Mouse (Mus musculus): ENCODE results near the gene Chtf18.
"Not testable (repeated sequence)": the region's sequence is repeated elsewhere in the genome, so short reads cannot be mapped to it uniquely, and the experiment has no call there.

The Chtf18 gene

DNA sequence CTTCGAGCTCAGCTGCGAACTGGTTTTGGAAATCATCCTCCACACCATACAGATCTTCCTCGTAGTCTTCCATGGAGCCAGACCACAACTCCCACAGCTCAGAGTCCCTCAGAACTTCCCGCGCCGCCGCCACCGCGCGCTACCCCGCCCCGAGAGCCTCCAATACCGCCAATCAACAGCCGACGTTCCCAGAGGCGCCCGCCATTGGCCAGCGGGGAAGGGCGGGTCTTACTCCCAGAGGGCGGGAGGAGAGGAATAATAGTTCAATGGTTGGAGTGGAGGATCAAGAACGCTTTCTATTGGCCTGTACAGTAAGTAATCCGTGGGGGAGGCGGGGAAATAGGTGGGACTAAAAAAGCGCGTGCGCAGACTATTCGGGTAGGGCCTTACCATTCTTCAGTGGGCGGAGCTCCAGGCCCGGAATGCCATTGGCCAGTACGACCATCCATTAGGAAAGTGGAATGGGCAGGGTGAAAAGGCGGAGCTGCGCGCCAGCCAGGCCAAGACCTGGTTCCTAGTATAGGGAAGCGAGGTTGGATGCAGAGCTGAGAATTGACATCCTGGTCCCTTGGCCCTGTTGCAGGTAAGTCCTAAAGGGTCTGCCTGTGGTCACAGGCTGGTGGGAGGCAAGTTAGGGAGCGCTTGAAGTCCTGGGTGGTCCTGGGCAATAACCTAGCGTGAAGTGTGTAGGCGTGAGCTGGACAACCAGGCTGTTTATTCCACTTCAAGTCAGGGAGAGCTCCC, at the start of gene Chtf18, which contains the start of gene Rpusd1:
Chtf18 (minus strand) TSS at position 155 of the 744 bp plus-strand sequence.
Rpusd1 (plus strand) TSS at position 406 of the 744 bp plus-strand sequence.
- DNase-seq (ENCODE audit: low spot score), result peak; percentile 99

DNA sequence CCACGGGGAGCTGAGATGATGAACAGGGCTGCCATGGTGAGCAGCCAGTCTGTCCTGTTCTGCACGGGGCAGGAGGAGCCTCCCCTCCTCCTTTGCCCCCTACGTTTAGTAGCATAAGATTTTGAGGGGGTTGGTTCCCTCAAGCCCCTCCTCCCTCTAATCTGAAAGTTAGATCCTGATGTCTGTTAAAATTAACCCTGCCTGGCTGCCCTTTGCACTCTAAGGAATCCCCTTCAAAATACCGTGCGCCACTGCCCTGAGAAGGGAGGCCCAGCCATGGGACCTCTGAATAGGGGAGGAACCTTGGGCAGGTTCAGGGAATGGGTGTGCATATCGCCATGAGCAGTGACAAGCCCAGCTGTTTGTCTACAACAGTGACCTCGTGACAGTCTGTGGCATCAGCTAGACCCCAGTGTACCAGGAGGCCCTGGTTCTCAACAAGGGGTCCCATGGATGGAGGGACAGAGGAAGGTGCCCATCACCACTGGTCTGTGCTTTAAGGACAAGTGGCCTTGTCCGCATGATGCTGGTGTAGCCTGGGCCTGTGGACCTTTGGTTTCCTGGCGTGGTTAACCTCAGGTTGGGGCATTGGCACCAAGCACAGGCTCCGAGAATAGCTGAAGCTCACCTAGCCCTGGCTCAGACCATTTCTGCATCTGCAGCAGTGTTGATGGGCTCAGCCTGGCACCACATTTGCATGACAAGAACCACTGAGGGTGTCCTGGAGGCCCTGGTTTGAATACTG, 48.3 kb upstream of the Chtf18 start:
- DNase-seq (ENCODE audit: low spot score), result no peak

DNA sequence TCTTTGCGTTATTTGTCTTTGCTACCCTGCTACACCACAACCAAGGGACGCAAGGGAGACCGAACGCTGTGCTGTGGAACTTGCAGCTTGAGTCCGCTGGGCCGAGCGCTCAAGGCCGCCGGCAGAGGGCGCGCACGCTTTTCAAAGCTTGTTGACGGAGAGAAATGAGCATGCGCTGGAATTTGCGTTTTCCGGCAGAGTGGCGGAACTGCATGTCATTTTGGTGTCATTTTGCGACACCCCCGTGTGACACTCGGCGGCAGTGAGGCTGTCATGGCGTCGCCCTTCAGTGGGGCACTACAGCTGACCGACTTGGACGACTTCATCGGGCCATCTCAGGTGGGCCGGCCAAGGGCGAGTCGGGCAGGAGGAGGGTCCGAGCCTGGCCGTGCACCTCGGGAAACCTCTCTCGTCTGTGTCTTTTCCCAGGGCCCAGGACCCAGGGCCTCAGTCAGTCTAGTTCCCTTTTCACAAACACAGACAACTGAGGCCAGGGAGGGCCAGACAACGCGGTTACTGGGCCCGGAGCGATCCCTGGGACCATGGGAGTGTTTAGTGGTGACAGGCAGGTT, 46.4 kb upstream of the Chtf18 start, which contains the start of gene Narfl:
Narfl (plus strand) TSS at position 228 of the 572 bp plus-strand sequence.
- DNase-seq (ENCODE audit: low spot score), result peak; percentile 99

DNA sequence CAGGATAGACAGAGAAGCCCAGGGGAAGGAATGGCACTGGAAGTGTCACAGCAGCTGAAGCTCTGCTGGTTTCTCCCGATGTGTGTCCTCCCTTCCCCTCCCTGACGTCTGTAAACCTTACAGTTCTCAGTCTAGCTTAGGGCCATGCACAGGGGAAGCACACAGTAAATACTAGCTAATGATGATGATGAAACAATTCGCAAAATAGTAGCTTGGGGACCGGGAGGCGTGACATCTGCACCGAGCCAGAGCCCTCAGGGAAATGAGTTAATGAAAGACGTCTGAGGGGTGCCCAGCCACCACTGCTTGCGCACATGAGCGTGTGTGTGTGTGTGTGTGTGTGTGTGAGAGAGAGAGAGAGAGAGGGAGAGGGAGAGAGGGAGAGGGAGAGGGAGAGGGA, 42.1 kb upstream of the Chtf18 start:
- DNase-seq (ENCODE audit: low spot score), result no peak

DNA sequence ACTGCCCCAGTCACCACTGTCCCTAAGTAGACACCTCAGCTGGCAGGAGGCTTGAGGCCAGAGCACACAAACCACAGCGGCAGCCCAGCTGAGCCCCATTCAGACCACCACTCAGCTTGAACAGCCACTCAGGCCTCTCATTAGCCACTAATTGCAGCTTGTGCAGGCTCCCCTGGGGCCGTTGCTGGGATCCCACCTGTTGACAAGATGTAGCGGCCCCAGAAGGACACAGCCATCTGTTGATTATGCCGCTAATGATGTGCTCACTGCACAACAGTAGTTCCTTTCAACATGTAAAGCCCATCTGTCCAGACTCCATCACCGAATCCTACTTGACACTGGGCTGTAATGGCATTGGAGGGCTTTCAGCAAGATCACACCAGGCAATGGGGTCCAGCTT, 38.7 kb upstream of the Chtf18 start:
- peak; percentile 20 for DNase-seq (ENCODE audit: low spot score)

DNA sequence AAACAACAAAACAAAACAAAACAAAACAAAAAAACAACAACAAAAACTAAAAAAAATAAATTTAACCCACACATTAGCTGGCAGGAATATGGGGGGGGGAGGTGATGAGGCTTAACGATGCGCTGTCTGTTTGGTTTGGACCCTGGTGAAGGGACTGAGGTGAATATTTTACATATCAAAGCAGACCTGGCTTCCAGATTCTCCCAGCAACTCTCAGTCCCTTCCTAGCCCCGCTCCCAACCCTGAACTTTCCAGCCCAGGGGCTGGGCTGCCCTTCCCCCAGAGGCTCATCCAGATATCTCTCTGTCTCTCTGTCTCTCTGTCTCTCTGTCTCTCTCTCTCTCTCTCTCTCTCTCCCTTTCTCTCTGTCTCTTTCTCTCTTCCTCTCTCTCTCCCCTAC, 35.4 kb upstream of the Chtf18 start:
- no peak for DNase-seq (ENCODE audit: low spot score)

DNA sequence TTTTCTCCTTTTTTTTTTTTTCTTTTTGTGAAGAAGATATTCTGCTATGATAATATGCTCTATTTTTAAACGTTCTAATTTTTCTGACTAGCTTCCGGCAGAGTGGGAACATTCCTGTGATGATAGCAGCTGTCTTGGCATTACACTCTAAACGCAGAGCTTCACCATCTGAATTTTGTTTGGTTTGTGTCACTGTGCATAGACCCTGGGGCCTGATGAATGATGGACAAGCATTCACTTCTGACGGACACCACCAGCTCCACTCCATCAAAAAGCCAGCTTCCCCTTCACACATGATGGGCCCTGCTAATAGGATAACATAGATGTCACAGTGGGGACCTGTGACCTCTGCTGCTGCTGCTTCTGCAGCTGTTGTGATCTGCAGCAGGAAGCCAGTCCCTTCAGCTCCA, 34.3 kb upstream of the Chtf18 start:
- peak; percentile 45 for DNase-seq (ENCODE audit: low spot score)

DNA sequence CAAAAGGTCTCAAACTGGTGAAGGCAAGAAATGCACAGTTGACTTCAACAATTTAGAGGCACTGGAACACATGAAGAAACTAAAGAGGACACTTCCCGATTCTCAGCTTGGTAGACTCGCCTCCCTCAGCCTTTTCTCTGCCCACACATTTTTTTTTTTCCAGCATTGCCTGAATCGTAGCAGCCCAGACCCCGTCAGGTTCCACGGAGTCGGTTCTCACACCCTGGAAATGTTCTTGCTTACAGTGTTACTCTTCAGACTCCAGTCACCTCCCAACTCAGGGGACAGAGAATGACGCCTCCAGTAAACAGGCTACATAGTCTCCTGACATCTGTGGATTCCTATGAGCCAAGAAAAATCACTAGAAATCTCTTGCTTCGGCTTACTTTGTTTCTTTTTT, 32.9 kb upstream of the Chtf18 start:
- DNase-seq (ENCODE audit: low spot score), result no peak

DNA sequence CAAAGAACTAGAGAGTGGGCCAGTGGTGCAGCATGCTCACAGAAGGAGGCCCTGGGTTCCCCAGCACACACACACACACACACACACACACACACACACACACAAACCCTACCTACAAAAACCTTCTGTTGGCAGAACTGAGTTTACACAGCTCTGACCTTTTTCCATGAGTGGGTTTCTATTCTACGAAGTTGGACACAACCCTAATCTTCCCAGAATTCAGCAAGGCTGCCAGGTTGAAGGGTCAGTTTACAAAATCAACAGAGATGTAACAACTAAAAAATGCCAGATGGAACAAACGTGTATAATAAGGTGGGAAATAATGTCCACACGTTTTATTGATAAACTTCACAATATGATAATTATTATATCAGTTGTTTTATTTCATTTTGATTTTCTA, 30.5 kb upstream of the Chtf18 start:
- DNase-seq (ENCODE audit: low spot score), result no peak

DNA sequence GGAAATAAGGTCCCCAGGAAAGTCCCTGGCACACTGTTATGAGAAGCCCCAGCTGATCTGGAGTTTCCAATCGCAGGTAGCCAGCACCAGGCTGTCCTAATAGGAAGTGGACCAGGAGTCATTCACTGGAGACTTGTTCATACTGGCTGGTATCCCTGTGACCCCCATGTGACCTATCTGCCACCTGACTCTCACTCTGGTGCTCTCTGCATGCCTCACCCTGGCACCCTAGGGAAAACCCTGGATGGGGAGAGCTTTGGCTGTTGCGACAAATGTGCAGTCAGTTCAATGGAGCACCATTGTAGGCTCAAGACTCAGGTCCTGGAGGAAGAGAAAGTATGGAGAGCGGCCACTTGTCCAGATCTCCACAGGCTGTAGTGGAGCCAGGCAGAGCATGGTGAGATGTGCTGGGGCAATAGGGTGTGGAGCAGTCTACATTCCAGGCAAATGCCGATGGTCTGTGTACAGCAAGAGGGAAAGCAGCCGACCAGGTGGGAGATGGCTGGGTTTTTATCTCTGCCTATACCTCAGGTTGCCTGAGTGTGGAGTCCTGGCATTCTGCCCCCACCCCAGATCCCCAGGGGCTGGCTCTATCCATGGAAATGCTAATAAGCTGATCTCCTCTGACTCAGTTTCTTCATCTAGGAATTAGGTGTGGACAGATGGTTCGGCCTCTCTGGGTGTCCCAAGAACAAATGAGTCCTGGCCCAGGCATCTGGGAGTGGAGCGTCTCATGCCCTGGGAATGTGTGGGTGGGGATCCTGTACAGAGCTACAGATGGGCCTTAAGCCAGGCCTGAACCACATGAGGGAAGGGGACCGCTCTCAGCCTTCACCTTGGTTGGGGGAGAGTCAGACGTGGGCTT, 29.4 kb upstream of the Chtf18 start:
- no peak for DNase-seq (ENCODE audit: low spot score)

DNA sequence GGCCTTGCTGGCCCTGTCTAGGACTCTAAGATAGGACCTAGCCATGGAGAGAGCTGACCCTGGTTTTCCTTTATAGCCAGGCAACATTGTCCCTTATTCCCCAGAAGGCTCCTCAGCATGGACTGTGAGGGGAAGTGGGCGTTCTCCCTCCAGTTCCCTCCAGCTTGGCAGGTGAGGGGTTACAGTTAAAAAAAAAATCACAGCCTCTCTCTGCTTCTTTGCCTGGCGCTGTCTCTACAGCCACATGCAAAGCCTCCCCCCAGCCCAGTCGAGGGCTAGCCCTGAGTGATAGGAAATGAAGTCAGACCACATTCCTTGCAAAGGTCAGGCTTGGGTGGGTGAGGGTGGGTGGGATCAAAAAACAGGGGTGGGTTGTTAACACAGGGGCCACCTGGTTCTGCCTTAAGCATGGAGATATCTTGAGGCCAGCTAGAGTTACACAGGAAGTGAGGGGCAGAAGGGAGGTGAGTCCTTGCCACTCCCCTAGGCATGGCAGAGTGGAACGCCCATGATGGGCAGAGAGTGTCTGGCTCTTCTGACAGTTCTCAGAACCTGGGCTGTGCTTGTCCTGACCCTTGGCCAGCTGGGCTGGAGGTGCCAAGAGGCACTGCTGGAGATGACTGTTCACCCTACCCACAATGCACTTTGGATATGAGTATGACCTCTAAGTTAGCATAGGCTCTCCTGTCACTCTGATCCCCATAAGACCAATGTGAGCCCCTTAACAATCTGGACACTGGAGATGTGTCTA, 28.6 kb upstream of the Chtf18 start:
- no peak for DNase-seq (ENCODE audit: low spot score)

DNA sequence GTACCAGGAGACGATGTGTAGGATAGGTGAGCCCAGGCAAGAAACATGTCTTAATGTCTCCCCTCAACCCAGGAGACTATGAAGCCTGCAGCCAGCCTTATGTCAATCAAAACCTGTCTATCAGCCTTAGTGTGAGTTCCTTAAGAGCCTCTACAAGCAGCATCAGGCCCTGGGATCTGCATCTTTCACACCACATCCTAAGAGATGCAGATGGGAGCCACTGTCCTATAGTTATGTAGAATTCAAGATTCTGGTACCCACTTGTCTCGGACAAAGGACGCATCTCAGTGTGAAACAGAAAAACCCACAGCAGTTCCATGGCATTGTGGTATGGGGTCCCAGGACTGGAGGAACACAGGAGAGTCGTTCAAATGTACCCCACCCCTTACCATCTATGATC, 27.9 kb upstream of the Chtf18 start:
- DNase-seq (ENCODE audit: low spot score), result no peak

DNA sequence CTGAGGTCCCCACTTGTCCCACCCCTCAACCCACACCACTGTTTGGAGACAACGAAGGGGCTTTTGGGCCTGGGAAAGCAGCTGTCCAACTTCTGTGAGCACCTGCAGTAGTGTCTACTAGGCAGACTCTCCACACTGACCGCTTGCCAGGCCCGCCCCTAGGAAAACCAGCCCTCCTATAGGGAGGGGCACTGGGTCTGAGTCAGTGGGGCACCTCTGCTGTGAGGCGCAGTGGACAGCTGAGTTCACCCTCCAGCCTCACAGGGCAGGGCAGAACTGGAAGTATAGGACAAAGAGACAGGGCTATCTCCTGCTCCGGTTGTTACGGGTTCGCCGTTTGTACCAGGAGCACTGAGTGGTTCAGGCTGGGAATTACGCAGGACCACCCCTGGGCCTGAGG, 27.0 kb upstream of the Chtf18 start, which contains the start of gene Msln:
Msln (minus strand) TSS at position 138 of the 400 bp plus-strand sequence.
- no peak for DNase-seq (ENCODE audit: low spot score)

DNA sequence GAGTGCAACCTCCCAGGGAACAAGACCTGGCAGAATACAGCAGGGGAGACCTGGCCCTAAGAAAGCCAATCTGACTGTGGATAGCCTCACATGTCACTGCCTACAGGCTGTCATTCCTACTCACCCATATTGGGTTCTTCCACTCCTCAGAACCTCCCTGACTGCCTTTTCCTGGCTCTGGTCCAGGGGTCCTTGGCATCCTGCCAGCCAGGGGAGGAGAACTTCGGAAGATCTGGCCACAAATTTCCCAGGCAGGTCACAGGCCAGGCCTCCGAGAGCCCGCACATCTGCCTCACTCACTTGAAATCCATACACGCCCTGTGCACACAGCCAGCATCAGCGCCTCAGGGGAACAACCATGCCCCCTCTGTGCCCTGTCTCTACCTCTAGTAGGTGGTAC, 24.2 kb upstream of the Chtf18 start:
- DNase-seq (ENCODE audit: low spot score), result no peak

DNA sequence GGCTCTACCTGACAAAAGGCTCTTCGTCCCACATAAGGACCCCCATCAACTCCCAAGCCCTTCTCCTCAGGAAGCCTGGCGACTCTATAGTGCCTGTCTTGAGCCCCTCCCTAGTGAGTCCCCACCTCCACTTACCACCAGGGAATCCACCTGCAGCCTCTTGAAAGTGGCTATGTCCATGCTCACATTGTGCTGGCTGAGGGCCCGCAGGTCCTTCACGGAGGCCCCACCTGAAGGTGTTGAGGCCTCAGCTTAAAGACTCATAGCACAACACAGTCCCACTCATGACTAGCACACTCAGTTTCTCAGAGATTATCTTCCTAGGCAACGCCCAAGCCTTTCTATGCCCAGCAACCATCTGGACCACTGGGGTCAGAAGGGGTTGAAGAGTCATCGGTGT, 22.1 kb upstream of the Chtf18 start:
- DNase-seq (ENCODE audit: low spot score), result no peak

DNA sequence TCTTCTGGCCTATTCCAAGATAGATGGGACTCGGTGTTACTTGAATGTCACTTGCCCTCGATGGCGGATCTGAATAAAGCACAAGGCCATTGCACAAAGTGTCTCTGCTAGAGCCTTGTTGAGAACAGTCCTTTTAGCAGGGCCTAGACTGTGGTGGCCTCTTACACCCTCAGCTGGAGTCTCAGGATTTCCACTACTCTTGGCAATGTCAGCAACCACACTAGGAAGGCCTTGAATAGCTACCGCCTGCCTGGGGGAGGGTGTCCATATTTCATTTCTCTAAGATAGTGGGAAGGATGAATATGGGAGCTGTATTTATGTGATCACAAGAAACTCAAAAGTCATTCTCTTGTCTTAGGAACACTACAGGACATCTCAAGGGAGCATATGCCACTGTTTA, 21.0 kb upstream of the Chtf18 start:
- no peak for DNase-seq (ENCODE audit: low spot score)

DNA sequence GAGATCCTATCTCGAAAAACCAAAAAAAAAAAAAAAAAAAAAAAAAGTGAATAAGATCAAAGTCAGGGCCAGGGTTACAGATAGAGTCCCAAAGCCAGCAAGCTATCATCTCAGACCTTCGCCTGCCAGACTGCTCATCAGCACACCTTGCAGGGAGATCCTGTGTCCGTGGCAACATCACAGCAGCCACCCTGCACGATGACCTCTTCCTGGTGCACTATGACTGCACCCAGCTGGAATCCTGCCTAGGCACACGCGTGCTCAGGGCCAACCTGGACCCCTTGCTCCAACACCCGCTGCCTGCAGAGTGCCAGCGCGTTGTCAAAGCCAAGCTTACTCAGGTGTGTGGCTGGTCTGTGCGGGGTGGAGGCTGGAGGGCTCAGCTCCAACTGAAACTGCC, 17.1 kb upstream of the Chtf18 start:
- no peak for DNase-seq (ENCODE audit: low spot score)

DNA sequence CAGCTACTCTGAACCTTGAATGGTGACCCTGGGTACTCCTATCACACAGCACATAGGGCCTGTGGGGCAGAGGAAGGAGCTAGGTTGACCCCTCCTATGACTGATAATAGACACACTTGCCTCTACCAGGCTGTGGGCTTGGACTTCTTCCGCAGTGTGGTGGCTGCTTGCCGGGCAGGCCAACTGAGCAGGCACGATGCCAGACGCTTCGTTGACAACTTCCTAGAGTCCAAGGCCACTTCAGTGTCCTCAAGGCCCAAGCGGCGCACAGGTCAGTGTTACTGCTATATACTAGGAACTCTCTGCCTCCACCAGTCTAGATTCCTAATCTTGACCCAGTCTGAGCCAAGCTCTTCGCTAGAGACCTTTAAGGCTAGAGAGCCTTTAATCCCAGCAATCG, 16.6 kb upstream of the Chtf18 start:
- no peak for DNase-seq (ENCODE audit: low spot score)

DNA sequence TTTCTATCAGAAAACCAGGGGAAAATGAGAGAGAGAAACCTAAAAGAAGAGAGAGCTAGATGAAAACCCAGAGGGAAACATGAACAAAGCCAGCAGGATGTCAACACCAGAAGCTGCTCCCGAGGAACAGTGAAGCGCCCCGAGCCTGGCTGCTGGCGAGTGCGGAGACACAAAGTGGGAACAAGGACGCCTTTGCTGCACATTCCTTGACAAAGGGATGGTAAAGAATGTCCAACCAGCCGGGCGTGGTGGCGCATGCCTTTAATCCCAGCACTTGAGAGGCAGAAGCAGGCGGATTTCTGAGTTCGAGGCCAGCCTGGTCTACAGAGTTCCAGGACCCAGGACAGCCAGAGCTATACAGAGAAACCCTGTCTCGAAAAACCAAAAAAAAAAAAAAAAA, 14.3 kb upstream of the Chtf18 start:
- not testable (repeated sequence) for DNase-seq (ENCODE audit: low spot score)

DNA sequence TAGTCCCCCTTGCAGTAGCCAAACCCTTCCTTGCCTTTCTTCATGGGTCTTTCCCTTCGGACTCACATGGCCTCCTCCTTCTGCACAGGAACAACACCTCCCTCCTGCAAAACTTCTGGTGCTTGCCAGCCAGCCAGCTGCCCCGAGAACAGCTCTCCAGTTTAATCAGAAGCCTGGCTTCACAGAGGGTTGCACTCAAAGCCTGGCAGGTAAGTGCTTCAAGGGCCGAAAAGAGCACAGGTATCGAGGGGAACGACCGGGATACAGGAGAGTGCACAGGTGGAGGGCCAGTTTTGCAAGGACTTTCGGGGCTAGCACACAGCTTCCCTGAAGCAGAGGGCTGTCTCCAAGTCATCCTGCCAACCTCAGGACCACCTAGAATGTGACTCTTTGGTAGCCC, 11.6 kb upstream of the Chtf18 start:
- DNase-seq (ENCODE audit: low spot score), result no peak

DNA sequence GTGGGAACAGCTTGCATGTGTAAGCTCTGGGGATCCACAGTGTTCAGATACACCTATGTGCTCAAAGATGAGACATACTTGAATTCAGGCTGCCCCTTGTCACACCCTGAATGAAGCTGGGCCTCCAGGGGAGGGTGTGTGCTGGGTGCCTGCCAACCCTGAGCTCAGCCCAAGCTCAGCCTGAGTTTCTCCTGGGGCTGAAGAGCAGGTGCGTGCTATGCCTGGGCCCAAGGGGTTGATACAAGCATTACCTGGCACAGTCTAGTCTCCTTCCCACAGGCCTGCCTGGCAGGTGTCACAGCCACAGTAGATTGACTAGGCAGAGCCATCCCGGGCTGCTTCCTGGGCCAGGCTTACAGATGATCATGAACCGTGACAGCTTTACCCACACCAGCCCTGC, 8.5 kb upstream of the Chtf18 start, which contains the start of gene Mslnl:
Mslnl (plus strand) TSS at position 298 of the 400 bp plus-strand sequence.
- DNase-seq (ENCODE audit: low spot score), result no peak
